Mouse (Mus musculus) hindbrain, postnatal 0 days (tissue): ENCODE measurements around the gene Gcnt1. TPM values are rescaled to one million over a fixed set of nuclear protein-coding genes. Genes with fewer than 3 reads are reported as not detected.

ENCODE experiments used
- ATAC-seq: fragments of 200-750 bp; cut with Nextera tagmentation; 2 replicates; pipeline ENCODE4 v1.8.0; 2017; ENCODE audit warnings: mild to moderate bottlenecking, moderate TSS enrichment, moderate library complexity
- DNase-seq: peaks from one replicate; pipeline ENCODE4 v3.0.0-alpha.2; 2015; ENCODE audit warnings: low spot score
- H3K27ac ChIP-seq: fragments of 300-500 bp; sonication (generic); 2 replicates; pipeline ENCODE4 v1.5.1; 2014; ENCODE audit warnings: mild to moderate bottlenecking
- H3K27me3 ChIP-seq: fragments of 300-500 bp; sonication (generic); 2 replicates; pipeline ENCODE4 v1.6.1; 2014; ENCODE audit warnings: low read length, mixed read lengths; ENCODE audit not compliant: insufficient read depth
- H3K36me3 ChIP-seq: fragments of 300-500 bp; sonication (generic); 2 replicates; pipeline ENCODE4 v1.6.1; 2014; ENCODE audit warnings: low read length, mixed read lengths; ENCODE audit not compliant: insufficient read depth
- H3K4me1 ChIP-seq: fragments of 300-500 bp; sonication (generic); 2 replicates; pipeline ENCODE4 v1.6.1; 2014; ENCODE audit warnings: antibody characterized with exemption, low read length, mixed read lengths; ENCODE audit not compliant: insufficient read depth
- H3K4me2 ChIP-seq: fragments of 300-500 bp; sonication (generic); 2 replicates; pipeline ENCODE4 v1.6.1; 2014; ENCODE audit warnings: low read depth, mild to moderate bottlenecking, low read length, moderate library complexity, mixed read lengths
- H3K4me3 ChIP-seq: fragments of 300-500 bp; sonication (generic); 2 replicates; pipeline ENCODE4 v1.5.1; 2014; ENCODE audit warnings: low read length
- H3K9ac ChIP-seq: fragments of 300-500 bp; sonication (generic); replicated peaks from 2 replicates; pipeline ENCODE4 v1.6.1; 2014; ENCODE audit warnings: mild to moderate bottlenecking, low read length, moderate library complexity, mixed read lengths
- H3K9me3 ChIP-seq: fragments of 300-500 bp; sonication (generic); 2 replicates; pipeline ENCODE4 v1.6.1; 2016; ENCODE audit warnings: low read length, mixed read lengths
- CTCF ChIP-seq: IDR thresholded peaks from 2 replicates; pipeline ENCODE4 v1.5.1; 2016; ENCODE audit warnings: antibody characterized with exemption, control low read depth, low read depth
- WGBS: fragments of 180-500 bp; shearing (Covaris S2); extraction: QIAGEN DNeasy Blood & Tissue Kit; methylation state at CpG from one replicate; pipeline ENCODE4 v1.1.7; 2014; 5-methylcytosine and 5-hydroxymethylcytosine counted together
- polyA plus RNA-seq: library from polyadenylated mRNA; unstranded; fragments of >200 nt; fragmentation: Nextera tagmentation; extraction: Ambion mirVana; gene quantifications from 2 replicates; pipeline ENCODE4 v1.2.1, GENCODE M21; 2015
- total RNA-seq: library from RNA; depleted of rRNA; stranded (reverse); fragments of >200 nt; gene quantifications from 2 replicates; pipeline ENCODE4 v1.2.3, GENCODE M21; 2014

Gene Gcnt1
- total and polyA plus RNA-seq, 2 experiments from 2014 or later = 0.34 to 1.9 TPM

- DNase-seq (no peak), ATAC-seq (no peak)
- no peak overlapping the region for H3K9ac ChIP-seq
- H3K9me3 ChIP-seq = no peaks in the 10 kb centered on the region
- H3K4me1 ChIP-seq = no peaks in the 10 kb centered on the region
- H3K4me2 ChIP-seq = no peak overlapping the region
- TF ChIP-seq CTCF = no peak
- H3K4me3 ChIP-seq = no peak overlapping the region
- 29% methylated on average over 7 of the region's 7 CpGs for WGBS
- no peaks in the 10 kb centered on the region for H3K36me3 ChIP-seq
- H3K27me3 ChIP-seq = no peaks in the 10 kb centered on the region
- no peak overlapping the region for H3K27ac ChIP-seq
Measured at GRCm38 (mm10) chr19:17369581-17369980, 3.1 kb downstream of the Gcnt1 start.

DNA sequence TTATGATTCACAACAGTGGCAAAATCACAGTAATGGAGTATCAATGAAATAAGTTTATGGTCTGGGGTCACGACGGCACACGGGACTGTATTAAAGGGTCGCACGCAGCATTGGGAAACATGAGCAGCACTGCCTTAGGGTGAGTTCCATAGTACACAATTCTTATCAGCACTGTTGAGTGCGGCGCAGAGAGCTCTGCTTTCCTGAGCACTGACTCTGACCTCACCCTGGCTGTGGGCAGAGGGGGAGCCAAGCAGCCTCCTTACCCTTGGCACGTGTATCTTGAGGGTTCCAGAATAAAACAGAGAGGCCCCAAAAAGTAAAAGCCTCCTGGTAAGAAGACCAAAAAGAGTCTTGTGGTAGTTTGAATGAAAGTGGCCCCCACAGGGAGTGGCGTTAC is 4.1 kb downstream of the Gcnt1 start:
- no peaks in the 10 kb centered on the region for H3K27me3 ChIP-seq
- H3K27ac ChIP-seq = no peak overlapping the region
- no peaks in the 10 kb centered on the region for H3K4me1 ChIP-seq
- H3K36me3 ChIP-seq = no peaks in the 10 kb centered on the region
- no peak overlapping the region for H3K4me2 ChIP-seq
- no peak overlapping the region for H3K9ac ChIP-seq
- WGBS = 95% methylated on average over 9 of the region's 9 CpGs
- no peak for DNase-seq
- no peak overlapping the region for H3K4me3 ChIP-seq
- no peaks in the 10 kb centered on the region for H3K9me3 ChIP-seq
- no peak for ATAC-seq
- no peak for TF ChIP-seq CTCF

DNA sequence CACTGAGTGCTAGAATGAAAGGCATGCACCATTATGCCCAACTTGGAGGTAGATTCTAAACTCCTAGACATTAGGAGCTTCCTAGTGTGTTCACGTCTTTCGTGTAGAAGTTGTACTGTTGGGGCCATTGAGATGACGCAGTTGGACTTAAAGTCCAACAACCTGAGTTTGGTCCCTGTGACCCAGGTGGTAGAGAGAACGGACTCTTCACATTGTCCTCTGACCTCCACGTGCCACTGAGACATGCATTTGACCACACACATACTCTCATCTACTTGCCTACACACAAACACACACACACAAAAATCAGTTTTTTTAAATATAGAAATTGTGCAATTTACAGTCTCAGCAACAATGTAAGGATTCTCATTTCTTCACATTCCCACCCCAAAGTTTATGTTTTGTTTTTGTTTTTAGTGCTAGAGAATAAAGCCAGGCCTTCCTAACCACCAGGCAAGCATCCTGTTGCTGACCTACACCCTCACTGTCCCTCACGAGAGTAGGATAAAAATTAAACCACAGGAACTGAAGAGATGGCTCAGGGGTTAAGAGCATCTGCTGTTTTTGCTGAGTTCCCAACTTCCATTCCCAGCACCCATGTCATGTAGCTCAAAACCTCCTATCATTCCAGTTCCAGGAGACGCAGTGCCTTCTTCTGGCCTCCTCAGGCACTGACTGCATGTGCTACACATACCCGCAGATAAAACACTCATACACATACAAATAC is 6.1 kb downstream of the Gcnt1 start:
- H3K36me3 ChIP-seq = no peaks in the 10 kb centered on the region
- no peaks in the 10 kb centered on the region for H3K4me1 ChIP-seq
- H3K4me3 ChIP-seq = no peak overlapping the region
- no peaks in the 10 kb centered on the region for H3K9me3 ChIP-seq
- H3K27me3 ChIP-seq = no peaks in the 10 kb centered on the region
- H3K27ac ChIP-seq = no peak overlapping the region
- ATAC-seq = no peak
- no peak overlapping the region for H3K9ac ChIP-seq
- no peak for TF ChIP-seq CTCF
- DNase-seq = no peak
- 96% methylated on average over 8 of the region's 8 CpGs for WGBS
- H3K4me2 ChIP-seq = no peak overlapping the region

DNA sequence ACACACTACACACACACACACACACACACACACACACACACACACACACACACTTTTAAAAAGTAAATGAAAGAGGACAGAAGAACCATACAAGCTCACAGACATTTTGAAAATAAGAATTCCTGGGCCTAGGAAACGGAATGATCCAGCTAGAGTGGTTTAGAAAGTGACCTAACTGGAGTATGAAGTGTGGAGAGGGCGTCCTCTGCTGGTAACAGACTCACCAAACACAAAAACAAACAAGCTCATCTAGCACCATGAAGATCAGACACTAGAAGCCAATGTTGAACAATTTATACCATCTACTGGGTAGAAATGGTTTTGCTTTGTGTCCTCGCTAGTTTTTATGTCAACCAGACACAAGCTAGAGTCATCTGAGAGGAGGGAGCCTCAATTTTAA is 7.9 kb downstream of the Gcnt1 start:
- TF ChIP-seq CTCF = peak; percentile 79
- Histone ChIP-seq H3K27ac (no peak overlapping the region), H3K27me3 (no peaks in the 10 kb centered on the region), H3K36me3 (no peaks in the 10 kb centered on the region), H3K9ac (no peak overlapping the region), H3K4me3 (no peak overlapping the region), H3K4me2 (no peak overlapping the region), H3K4me1 (no peaks in the 10 kb centered on the region), H3K9me3 (no peaks in the 10 kb centered on the region)
- 38% methylated on average over 3 of the region's 3 CpGs for WGBS
- DNase-seq (peak; percentile 71), ATAC-seq (no peak)

DNA sequence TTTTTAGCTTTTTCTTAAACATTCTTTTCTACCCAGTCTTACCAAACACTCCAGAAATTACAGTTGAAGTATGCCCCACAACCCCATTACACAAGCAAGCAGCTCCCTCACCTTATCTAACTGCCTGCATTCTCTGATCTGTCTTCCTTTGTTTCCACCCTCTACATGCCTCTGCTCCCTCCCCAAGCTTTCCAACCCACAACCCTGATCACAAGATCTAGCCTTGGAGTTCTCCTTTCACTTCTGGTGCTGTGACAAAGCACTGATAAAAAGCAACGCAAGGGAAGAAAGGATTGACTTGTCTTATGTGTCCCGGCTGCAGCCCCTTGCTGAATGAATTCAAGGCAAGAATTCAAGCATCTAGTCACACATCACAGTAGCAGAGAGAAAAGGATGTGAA is 11.5 kb downstream of the Gcnt1 start:
- peaks cover 6% of the 10 kb centered on the region for H3K27me3 ChIP-seq
- no peak for ATAC-seq
- no peak for DNase-seq
- H3K27ac ChIP-seq = no peak overlapping the region
- TF ChIP-seq CTCF = no peak
- H3K9ac ChIP-seq = no peak overlapping the region
- no peak overlapping the region for H3K4me2 ChIP-seq
- H3K9me3 ChIP-seq = no peaks in the 10 kb centered on the region
- 82% methylated on average over 2 of the region's 2 CpGs for WGBS
- no peak overlapping the region for H3K4me3 ChIP-seq
- H3K4me1 ChIP-seq = peaks cover 4% of the 10 kb centered on the region; the same call in 1 of the 2 replicates
- no peaks in the 10 kb centered on the region for H3K36me3 ChIP-seq

- Histone ChIP-seq H3K36me3 (no peaks in the 10 kb centered on the region), H3K4me2 (no peak overlapping the region), H3K27ac (no peak overlapping the region), H3K4me1 (peaks cover 6% of the 10 kb centered on the region; the same call in 1 of the 2 replicates), H3K27me3 (peaks cover 12% of the 10 kb centered on the region), H3K9me3 (no peaks in the 10 kb centered on the region), H3K9ac (no peak overlapping the region), H3K4me3 (no peak overlapping the region)
- 77% methylated on average over 14 of the region's 14 CpGs for WGBS
- TF ChIP-seq CTCF = no peak
- ATAC-seq (no peak), DNase-seq (no peak)
Measured at GRCm38 (mm10) chr19:17359315-17359890, 13.2 kb downstream of the Gcnt1 start.

DNA sequence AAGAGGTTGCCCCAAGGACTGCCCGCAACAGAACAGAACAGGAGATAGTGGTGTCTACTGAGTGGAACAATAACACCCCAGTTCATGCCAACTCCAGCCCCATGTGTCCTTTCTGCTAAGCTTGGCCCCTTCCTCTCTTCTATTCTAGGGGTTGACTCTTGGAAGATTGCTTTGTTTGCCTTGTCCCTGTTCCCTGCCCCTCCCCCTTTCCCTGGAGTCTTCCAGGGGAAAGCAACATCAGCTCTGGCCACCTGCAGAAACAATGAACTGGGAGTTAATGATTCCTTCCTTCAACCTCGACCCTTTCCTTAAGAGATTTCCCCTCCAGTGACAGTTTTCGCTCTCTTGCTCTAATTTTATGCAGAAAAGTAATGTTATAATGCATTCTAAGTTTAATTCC is 15.3 kb downstream of the Gcnt1 start:
- Histone ChIP-seq H3K4me1 (peaks cover 6% of the 10 kb centered on the region; the same call in 1 of the 2 replicates), H3K4me2 (no peak overlapping the region), H3K36me3 (no peaks in the 10 kb centered on the region), H3K9me3 (no peaks in the 10 kb centered on the region), H3K4me3 (no peak overlapping the region), H3K27ac (no peak overlapping the region), H3K27me3 (peaks cover 12% of the 10 kb centered on the region), H3K9ac (no peak overlapping the region)
- no peak for DNase-seq
- ATAC-seq = no peak
- WGBS = 49% methylated on average over 3 of the region's 3 CpGs
- TF ChIP-seq CTCF = no peak
